ENCODE assay signal across 7 mouse cellular contexts in the genomic region with DNA sequence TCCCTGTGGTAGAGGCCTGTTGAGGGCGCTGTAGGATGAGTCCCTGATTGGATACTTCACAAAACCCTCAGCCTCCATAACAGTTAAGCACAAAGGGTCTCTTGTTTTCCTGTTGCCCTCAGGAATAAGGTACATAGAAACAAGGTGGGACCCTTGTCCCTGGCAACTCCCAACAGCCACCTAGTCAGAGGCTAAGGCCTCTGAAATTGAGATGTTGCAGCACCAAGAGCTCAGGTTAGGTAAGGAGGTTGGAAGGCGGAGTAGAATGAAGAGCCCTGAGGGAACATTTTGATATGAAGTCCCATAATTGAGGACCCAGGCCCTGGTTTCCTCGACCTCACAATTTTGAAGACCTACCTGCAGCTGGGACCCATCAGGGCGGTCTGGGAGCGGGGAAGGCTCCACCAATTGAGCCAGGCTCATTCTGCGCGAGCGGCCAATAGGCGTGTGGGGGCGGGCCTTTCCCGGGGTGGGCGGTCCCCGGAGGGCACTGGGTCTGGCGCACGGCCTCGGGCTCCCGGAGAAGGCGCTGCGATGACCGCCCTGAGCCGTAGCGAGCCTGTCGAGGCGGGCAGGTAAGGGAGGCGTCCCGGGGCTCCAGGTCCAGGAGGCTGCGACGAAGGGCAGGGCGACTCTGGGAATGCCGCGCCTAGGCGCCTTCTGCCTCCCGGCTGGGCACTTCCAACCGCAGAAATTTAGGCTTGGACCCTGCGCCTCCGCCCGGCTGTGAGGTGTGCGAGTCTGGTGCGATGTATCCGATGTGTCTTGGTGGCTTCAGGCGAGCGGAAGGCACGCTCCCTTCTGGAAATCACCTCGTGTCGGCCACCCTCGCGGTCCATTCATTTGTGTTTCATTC. TPM values are rescaled to one million over a fixed set of nuclear protein-coding genes. Genes with fewer than 3 reads are reported as not detected.
DNase-seq lines count a peak whose midpoint lies in the region; ATAC-seq and TF ChIP-seq lines count a peak whose summit lies in the region.

Gene Gramd2 (plus strand): TSS at position 467 of the 856 bp plus-strand sequence.

- H3K9ac ChIP-seq in intestine, postnatal 0 days (ENCODE audit: low read depth, low read length) = peak within 1 kb of the TSS; percentile 48
- peak within 1 kb of the TSS; percentile 40 for H3K9ac ChIP-seq in limb, embryonic 15.5 days
- H3K9ac ChIP-seq in midbrain, embryonic 15.5 days = peak within 1 kb of the TSS; percentile 72

- 2% methylated on average over 47 of the region's 47 CpGs for WGBS in intestine, postnatal 0 days
- 2% methylated on average over 47 of the region's 47 CpGs for WGBS in limb, embryonic 15.5 days
- WGBS in midbrain, embryonic 15.5 days = 1% methylated on average over 47 of the region's 47 CpGs

- ATAC-seq in granulocyte monocyte progenitor cell, adult 5-6 weeks (replicated peaks; ENCODE audit: poor library complexity, severe bottlenecking) = peak; percentile 86
- ATAC-seq in intestine, postnatal 0 days = peak; percentile 68
- ATAC-seq in limb, embryonic 15.5 days (ENCODE audit: insufficient number of reproducible peaks, low FRiP score, low TSS enrichment, low read depth) = peak; percentile 84
- ATAC-seq in midbrain, embryonic 15.5 days (replicated peaks) = peak; percentile 96

- H3K4me3 ChIP-seq in intestine, postnatal 0 days (ENCODE audit: low read depth, low read length) = peak within 1 kb of the TSS; percentile 49
- H3K4me3 ChIP-seq in limb, embryonic 15.5 days = peak within 1 kb of the TSS; percentile 53
- peak within 1 kb of the TSS; percentile 65 for H3K4me3 ChIP-seq in midbrain, embryonic 15.5 days

- DNase-seq in adrenal gland, postnatal 4 days (ENCODE audit: low spot score in 2 of 2) = peak; percentile 48 to 60
- DNase-seq in embryo, embryonic 11 days = peak; percentile 93
- DNase-seq in spleen, postnatal 4 days (ENCODE audit: low spot score in 2 of 2) = peak; percentile 52 to 78

- peaks cover 31% of the 10 kb centered on the region for H3K36me3 ChIP-seq in intestine, postnatal 0 days (ENCODE audit: control insufficient read depth, insufficient read depth)
- peaks cover 42% of the 10 kb centered on the region for H3K36me3 ChIP-seq in limb, embryonic 15.5 days
- H3K36me3 ChIP-seq in midbrain, embryonic 15.5 days (replicated peaks) = peaks cover 37% of the 10 kb centered on the region

- H3K4me2 ChIP-seq in intestine, postnatal 0 days (replicated peaks; ENCODE audit: low read depth) = peak within 1 kb of the TSS; percentile 94
- H3K4me2 ChIP-seq in limb, embryonic 15.5 days = peak within 1 kb of the TSS; percentile 95
- H3K4me2 ChIP-seq in midbrain, embryonic 15.5 days = peak within 1 kb of the TSS; percentile 96

- no peaks in the 10 kb centered on the region for H3K27me3 ChIP-seq in intestine, postnatal 0 days (replicated peaks; ENCODE audit: control insufficient read depth, insufficient read depth, low read length)
- H3K27me3 ChIP-seq in limb, embryonic 15.5 days = peaks cover 13% of the 10 kb centered on the region
- peaks cover 9% of the 10 kb centered on the region for H3K27me3 ChIP-seq in midbrain, embryonic 15.5 days (replicated peaks)

- peak; percentile 17; the same call in 1 of the 2 replicates for TF ChIP-seq CTCF in intestine, postnatal 0 days (IDR thresholded peaks at IDR 0.05; ENCODE audit: low read depth)

- 0 out of 2 replicates have a peak, but pooled peaks cover 5% of the 10 kb centered on the region for H3K4me1 ChIP-seq in intestine, postnatal 0 days (replicated peaks; ENCODE audit: control insufficient read depth, insufficient read depth, low read length)
- peaks cover 12% of the 10 kb centered on the region for H3K4me1 ChIP-seq in limb, embryonic 15.5 days
- peaks cover 15% of the 10 kb centered on the region for H3K4me1 ChIP-seq in midbrain, embryonic 15.5 days

- H3K27ac ChIP-seq in intestine, postnatal 0 days (ENCODE audit: low read depth, low read length) = no peak within 1 kb of the TSS
- H3K27ac ChIP-seq in limb, embryonic 15.5 days = peak within 1 kb of the TSS; percentile 73
- peak within 1 kb of the TSS; percentile 50; the same call in 1 of the 2 replicates for H3K27ac ChIP-seq in midbrain, embryonic 15.5 days

- H3K9me3 ChIP-seq in intestine, postnatal 0 days (ENCODE audit: control insufficient read depth) = no peaks in the 10 kb centered on the region
- H3K9me3 ChIP-seq in limb, embryonic 15.5 days = no peaks in the 10 kb centered on the region
- no peaks in the 10 kb centered on the region for H3K9me3 ChIP-seq in midbrain, embryonic 15.5 days

RNA-seq across cellular contexts. Expression of gene Gramd2, which starts in this region (rescaled TPM):
- total RNA-seq in adrenal gland, postnatal 4 days (2021) = under 1 TPM; 0.28 to 0.42 TPM
- not detected in 2 replicates for total RNA-seq in granulocyte monocyte progenitor cell, adult 5-6 weeks (2014; fragmentation: Nextera tagmentation)
- total RNA-seq in granulocyte monocyte progenitor cell, adult 5-6 weeks (2017) = not detected in 2 replicates
- 0.37 and 0.39 TPM in 2 replicates for polyA plus RNA-seq in intestine, postnatal 0 days (2015; fragmentation: Nextera tagmentation; extraction: Ambion mirVana)
- 4.4 and 5.0 TPM in 2 replicates for polyA plus RNA-seq in limb, embryonic 15.5 days (2015; fragmentation: Nextera tagmentation; extraction: Ambion mirVana)
- 4.4 and 4.6 TPM in 2 replicates for polyA plus RNA-seq in midbrain, embryonic 15.5 days (2015; fragmentation: Nextera tagmentation; extraction: Ambion mirVana)

Comparison
In these comparisons a context has a peak if more than half of its experiments do, and no peak if none do; other contexts are left out.
1. Peak in DNase-seq in adrenal gland, postnatal 4 days; RNA of the gene not detected or under 1 TPM.
2. Peak in ATAC-seq in granulocyte monocyte progenitor cell, adult 5-6 weeks; RNA of the gene not detected or under 1 TPM.
3. Peak in ATAC-seq, H3K4me3 ChIP-seq, H3K9ac ChIP-seq and H3K4me2 ChIP-seq in intestine, postnatal 0 days; RNA of the gene not detected or under 1 TPM.